In the genomic region with DNA sequence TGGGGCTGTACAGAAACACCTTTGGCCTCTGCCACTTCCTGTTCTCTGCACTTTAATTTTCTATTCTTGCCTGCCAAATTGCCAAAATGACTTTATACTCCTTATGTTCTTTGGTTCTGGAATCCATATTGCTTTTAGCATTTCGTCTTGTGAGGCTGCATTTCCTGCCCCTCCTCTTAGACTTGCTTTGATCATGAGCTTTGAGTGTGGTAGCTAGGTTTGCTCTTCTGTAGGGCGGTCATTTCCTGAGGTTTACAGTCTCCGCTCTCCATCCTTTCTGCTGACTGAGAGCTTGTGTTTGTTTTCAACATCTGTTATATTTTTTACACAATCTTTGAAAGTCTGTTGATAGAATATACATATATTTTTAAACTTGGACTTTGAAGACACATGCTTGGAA, we compare ENCODE assay signal across 33 mouse cellular contexts.
A peak's percentile ranks its signal among the peaks of the same experiment; 100 is the strongest.
DNase-seq lines count a peak whose midpoint lies in the region; ATAC-seq lines count a peak whose summit lies in the region.
"Had no signal": no experiment of that assay in that cellular context is flagged by ENCODE, and none has a peak within 500 bp of the region (broad histone marks: within the 10 kb centered on the region; RNA-seq: fewer than 3 reads in every experiment).

No protein-coding gene starts in this region.

- H3K4me3 ChIP-seq in forebrain, embryonic 10.5 days = no peak overlapping the region
- H3K4me3 ChIP-seq: embryonic facial prominence, embryonic 10.5 days; embryonic facial prominence, embryonic 13.5 days; erythroblast, embryonic 14.5 days; forebrain, embryonic 13.5 days; gastrocnemius, adult 2 months; heart, embryonic 12.5 days; heart, embryonic 15.5 days; hindbrain, embryonic 10.5 days; hindbrain, embryonic 13.5 days had no signal

- no peaks in the 10 kb centered on the region for H3K4me1 ChIP-seq in forebrain, embryonic 10.5 days
- H3K4me1 ChIP-seq: embryonic facial prominence, embryonic 10.5 days; embryonic facial prominence, embryonic 13.5 days; forebrain, embryonic 13.5 days; heart, embryonic 12.5 days; heart, embryonic 15.5 days; hindbrain, embryonic 10.5 days; hindbrain, embryonic 13.5 days had no signal

- no peaks in the 10 kb centered on the region for H3K36me3 ChIP-seq in forebrain, embryonic 10.5 days (replicated peaks)
- H3K36me3 ChIP-seq: embryonic facial prominence, embryonic 10.5 days; embryonic facial prominence, embryonic 13.5 days; G1E; heart, embryonic 12.5 days; heart, embryonic 15.5 days; hindbrain, embryonic 10.5 days; hindbrain, embryonic 13.5 days had no signal

- no peaks in the 10 kb centered on the region for H3K27me3 ChIP-seq in forebrain, embryonic 10.5 days (ENCODE audit: poor library complexity, severe bottlenecking)
- H3K27me3 ChIP-seq: CH12.LX; embryonic facial prominence, embryonic 13.5 days; forebrain, embryonic 13.5 days; heart, embryonic 12.5 days; heart, embryonic 15.5 days; hindbrain, embryonic 13.5 days; Patski had no signal

- WGBS in forebrain, embryonic 10.5 days = 93% methylated on average over 3 of the region's 3 CpGs

- no peak overlapping the region for H3K27ac ChIP-seq in forebrain, embryonic 10.5 days
- H3K27ac ChIP-seq: embryonic facial prominence, embryonic 10.5 days; embryonic facial prominence, embryonic 13.5 days; forebrain, embryonic 13.5 days; gastrocnemius, adult 2 months; heart, embryonic 15.5 days; hindbrain, embryonic 10.5 days; hindbrain, embryonic 13.5 days had no signal

- DNase-seq in 416B (ENCODE audit: low read depth) = peak; percentile 37
- DNase-seq in induced T-regulatory cell, adult 2 months (ENCODE audit: low read depth) = peak; percentile 5
- no peak for DNase-seq in kidney, adult 9 months
- no peak for DNase-seq in lung, postnatal 4 days
- DNase-seq in forebrain, embryonic 10.5 days (ENCODE audit: extremely low spot score, low spot score) = no peak
- no peak for DNase-seq in lung, adult 18-20 months
- DNase-seq: adrenal gland, adult 8-10 months; adrenal gland, postnatal 25 days; B cell, adult 2 months; cerebellum, adult 11-12 months; cerebellum, adult 8-10 months; cerebellum, postnatal 10 days; cerebellum, postnatal 36 days; embryo, embryonic 11 days; forebrain, postnatal 0 days; gastrocnemius, adult 2 months; gastrocnemius, postnatal 14 days; heart, postnatal 10 days; heart, postnatal 36 days had no signal

- ATAC-seq in CD4-positive, CD25-positive, alpha-beta regulatory T cell, adult 4 months = peak; percentile 86
- ATAC-seq in monocyte, adult 5-6 weeks (replicated peaks; ENCODE audit: insufficient number of reproducible peaks, low FRiP score, low TSS enrichment, poor library complexity, severe bottlenecking) = 0 out of 2 replicates have a peak, but pooled peaks have one; percentile 22
- ATAC-seq: forebrain, embryonic 13.5 days; forebrain, postnatal 0 days; hindbrain, embryonic 16.5 days; Patski had no signal

- H3K9me3 ChIP-seq in forebrain, embryonic 10.5 days = no peaks in the 10 kb centered on the region
- H3K9me3 ChIP-seq: embryonic facial prominence, embryonic 10.5 days; embryonic facial prominence, embryonic 13.5 days; forebrain, embryonic 13.5 days; G1E; heart, embryonic 12.5 days; heart, embryonic 15.5 days; hindbrain, embryonic 10.5 days; hindbrain, embryonic 13.5 days had no signal

Comparison
In these comparisons a context has a peak if more than half of its experiments do, and no peak if none do; other contexts are left out.
1. DNase-seq: peak in 416B (single experiment) and induced T-regulatory cell, adult 2 months (single experiment); none in kidney, adult 9 months (single experiment), lung, postnatal 4 days (0 of 2), forebrain, embryonic 10.5 days (single experiment) and lung, adult 18-20 months (0 of 2).